Mouse (Mus musculus): Measurements from ENCODE around the gene Cop1. TPM values are rescaled to one million over a fixed set of nuclear protein-coding genes. Genes with fewer than 3 reads are reported as not detected.

Cop1 gene
- total RNA-seq, 2 experiments from 2014 or later, result 122 to 126 TPM

GRCm38 (mm10) chr1:159286833-159287232 is 54.7 kb downstream of the Cop1 start:
- DNase-seq (ENCODE audit: low spot score in 2 of 2), result no peak

DNA sequence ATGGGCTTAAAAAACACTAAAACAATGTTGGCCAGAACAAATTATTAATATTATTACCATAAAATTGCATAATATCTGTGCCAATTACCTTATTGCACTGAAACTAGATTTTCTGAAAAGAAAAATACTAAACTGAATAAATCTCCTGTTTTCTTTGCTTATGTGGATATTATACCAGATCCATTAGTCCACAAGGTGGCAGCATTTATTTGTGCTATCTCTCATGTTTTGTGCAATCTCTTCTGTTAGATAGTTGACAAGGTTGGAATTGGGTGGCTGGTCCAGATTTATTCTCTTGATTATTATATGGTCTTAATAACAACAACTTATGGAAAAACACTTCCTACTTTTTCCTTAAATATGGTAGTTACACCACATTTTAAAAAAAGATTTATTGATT is 58.1 kb downstream of the Cop1 start:
- no peak for DNase-seq (ENCODE audit: low spot score in 2 of 2)

DNA sequence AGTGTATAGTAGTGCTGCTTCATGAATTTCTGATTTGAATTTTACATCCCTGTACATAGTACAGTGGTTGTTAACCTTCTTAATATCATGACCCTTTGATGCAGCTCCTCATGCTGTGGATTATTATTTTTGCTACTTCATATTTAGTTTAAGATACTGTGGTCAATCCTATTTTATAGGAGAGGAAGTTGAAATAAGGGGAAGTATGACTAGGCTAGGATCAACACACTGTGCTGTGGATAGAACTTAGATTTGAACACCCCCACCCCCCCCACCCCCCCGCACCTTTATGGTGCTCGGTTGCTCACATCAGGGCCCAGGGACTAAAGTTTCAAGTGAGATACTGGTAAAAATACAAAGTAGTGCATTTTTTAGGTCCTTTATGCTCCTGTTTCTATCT is 58.7 kb downstream of the Cop1 start:
- no peak for DNase-seq (ENCODE audit: low spot score in 2 of 2)

- no peak for DNase-seq (ENCODE audit: low spot score in 2 of 2)
Measured at GRCm38 (mm10) chr1:159301418-159302082, 69.4 kb downstream of the Cop1 start.

- DNase-seq (ENCODE audit: low spot score in 2 of 2), result no peak
Measured at GRCm38 (mm10) chr1:159313625-159314024, 81.5 kb downstream of the Cop1 start.

GRCm38 (mm10) chr1:159322586-159322985 is 90.5 kb downstream of the Cop1 start:
- DNase-seq (ENCODE audit: low spot score in 2 of 2), result no peak

DNA sequence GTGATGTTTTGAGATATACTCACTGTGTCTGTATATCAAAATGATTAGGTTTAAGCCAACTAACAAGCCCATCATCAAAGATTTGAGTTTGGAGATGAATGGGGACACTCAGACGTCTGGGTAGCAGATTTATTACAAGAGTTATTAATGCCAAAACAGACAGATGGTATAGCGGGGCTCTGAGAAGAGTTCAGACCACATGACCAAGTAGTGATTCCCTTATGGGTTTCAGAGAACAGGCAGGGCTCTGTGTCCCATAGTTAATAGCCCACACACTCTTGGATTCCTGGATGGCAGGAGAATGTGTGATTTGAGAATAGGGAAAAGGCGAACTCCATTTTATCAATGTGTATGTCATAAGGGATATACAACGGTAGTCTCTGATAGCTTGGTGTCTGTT is 98.9 kb downstream of the Cop1 start:
- no peak for DNase-seq (ENCODE audit: low spot score in 2 of 2)

DNA sequence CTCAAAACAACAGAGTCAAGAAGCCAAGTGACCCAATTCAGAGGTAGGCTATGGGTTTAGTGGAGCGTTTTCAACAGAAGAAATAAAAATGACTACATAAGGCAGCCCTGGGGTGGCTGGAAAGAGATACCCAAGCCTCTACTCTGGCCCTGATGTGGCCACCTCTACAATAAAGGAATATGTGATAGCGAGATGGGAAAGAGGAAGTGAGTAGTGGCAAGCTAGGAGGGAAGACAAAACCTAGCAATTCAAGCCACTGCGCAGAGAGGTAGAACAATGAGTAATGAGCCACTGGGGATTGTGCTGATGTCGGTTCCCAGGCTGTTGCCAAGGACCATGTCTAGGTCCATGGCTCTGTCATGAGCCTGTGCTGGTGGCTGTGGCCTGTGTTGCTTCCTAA is 102.0 kb downstream of the Cop1 start:
- DNase-seq (ENCODE audit: low spot score in 2 of 2), result no peak

- no peak for DNase-seq (ENCODE audit: low spot score in 2 of 2)
Measured at GRCm38 (mm10) chr1:159342355-159342754, 110.2 kb downstream of the Cop1 start.

DNA sequence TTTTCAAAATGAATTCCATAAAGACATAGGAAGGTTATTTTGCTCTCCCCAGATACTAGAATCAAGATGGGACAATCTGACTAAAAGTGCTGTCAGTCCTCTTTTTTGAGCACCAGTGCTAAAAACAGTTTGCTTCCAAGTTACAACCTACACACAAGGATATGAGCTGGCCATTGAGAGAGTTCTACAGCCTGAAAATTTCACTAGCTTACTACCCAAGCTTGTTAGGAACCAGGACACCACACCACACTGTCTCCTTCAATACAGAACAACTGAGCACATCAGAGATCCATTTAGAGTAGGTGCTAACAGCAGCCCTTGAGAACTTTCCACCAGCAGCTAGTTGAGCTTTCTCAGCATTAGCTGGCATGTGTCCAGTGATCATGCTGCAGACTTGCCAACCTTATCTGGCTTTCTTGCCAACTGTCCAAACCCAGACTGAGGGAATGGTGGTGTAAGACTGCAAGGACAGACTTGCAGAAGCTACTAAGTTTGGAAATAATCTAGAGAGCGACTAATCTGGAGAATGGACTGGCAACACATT is 123.0 kb downstream of the Cop1 start:
- peak in 1 of 2 experiments; percentile 7 for DNase-seq (ENCODE audit: low spot score in 2 of 2)

GRCm38 (mm10) chr1:159358713-159359112 is 126.6 kb downstream of the Cop1 start:
- DNase-seq (ENCODE audit: low spot score in 2 of 2), result no peak

DNA sequence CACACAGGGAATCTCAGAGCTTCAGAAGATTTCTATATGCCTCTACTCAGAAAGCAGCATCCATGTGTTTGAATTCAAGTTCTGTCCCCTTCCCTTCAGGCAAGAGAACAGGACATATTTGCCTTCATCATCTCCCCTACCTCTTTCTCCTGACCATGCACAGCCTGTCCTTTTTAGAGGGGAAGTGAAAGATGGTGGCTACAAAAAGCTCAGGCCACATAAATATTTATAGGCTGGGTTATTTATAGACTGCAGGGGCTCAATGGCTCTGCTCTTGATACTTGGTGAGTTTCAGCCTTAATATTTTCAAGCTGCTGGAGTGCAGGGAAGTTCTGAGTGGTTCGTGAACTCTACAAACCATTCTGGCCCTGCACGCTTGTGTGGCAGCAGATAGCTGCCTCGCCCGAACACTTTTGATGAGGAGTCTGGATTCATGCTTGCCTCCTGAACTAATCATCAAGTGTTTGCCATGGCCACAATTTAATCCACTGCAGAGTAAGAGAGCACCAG is 139.8 kb downstream of the Cop1 start:
- no peak for DNase-seq (ENCODE audit: low spot score in 2 of 2)

DNA sequence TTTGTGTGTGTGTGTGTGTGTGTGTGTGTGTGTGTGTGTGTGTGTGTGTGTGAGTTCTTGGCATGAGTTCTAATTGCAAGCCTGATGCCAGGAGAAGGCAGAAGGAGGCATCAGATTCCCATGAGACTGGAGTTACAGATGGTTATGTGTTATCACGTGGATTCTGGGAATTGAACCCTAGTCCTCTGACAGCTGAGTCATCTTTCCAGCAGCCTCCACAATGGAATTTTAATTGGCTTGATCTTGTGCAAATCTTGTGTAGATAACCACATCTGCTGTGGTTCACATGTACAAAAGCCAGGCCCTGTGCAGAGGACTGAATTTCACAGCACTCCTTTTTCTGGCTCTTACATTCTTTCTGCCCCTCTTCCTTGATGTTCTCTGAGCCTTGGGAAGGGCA is 150.1 kb downstream of the Cop1 start:
- DNase-seq (ENCODE audit: low spot score in 2 of 2), result no peak

DNA sequence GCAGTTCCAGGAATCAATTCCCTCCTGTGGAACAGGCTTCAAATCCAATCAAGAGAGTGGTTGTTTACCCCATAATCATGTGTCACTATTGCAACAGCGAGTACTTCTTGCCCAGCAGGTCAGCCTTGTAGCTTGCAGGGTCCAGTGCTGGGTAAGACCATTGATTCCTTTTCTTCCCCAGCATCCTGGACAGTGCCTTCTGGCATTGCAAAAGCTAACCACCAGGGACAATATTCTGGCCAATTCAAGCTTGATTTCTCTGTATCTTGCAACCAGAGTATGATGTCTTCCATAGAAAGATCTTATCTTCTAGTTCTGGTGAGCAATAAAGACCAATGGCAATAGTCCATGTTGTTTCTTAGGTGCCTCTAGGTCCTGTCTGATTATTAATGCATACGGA is 150.8 kb downstream of the Cop1 start:
- no peak for DNase-seq (ENCODE audit: low spot score in 2 of 2)

- peak in 1 of 2 experiments; percentile 34 for DNase-seq (ENCODE audit: low spot score in 2 of 2)
Measured at GRCm38 (mm10) chr1:159386458-159386857, 154.3 kb downstream of the Cop1 start.

GRCm38 (mm10) chr1:159388565-159389024 is 156.5 kb downstream of the Cop1 start:
- DNase-seq (ENCODE audit: low spot score in 2 of 2), result peak; percentile 19 to 33

GRCm38 (mm10) chr1:159390049-159390448 is 157.9 kb downstream of the Cop1 start:
- peak; percentile 84 to 85 for DNase-seq (ENCODE audit: low spot score in 2 of 2)

DNA sequence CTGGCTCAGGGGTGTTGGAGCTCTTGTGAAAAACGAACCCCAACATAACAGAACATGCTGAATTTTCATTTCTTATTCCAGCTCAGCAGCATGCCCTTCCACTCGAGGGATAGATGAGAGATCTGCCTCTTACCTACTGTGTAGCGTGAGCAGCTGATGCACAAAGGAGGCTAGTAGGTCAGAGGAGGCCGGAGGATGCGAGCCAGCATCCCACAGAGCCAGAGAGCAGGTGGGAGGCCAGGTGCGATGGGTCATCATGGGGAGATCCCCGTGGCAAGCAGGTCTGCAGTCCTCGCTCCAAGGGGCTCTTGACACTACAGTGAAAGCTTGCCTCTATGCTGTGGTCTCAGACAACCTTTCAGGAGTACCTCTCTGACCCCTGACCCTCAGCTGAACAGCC is 160.5 kb downstream of the Cop1 start:
- DNase-seq (ENCODE audit: low spot score in 2 of 2), result no peak

GRCm38 (mm10) chr1:159393070-159393699 is 161.1 kb downstream of the Cop1 start:
- DNase-seq (ENCODE audit: low spot score in 2 of 2), result peak; percentile 22 to 41

DNA sequence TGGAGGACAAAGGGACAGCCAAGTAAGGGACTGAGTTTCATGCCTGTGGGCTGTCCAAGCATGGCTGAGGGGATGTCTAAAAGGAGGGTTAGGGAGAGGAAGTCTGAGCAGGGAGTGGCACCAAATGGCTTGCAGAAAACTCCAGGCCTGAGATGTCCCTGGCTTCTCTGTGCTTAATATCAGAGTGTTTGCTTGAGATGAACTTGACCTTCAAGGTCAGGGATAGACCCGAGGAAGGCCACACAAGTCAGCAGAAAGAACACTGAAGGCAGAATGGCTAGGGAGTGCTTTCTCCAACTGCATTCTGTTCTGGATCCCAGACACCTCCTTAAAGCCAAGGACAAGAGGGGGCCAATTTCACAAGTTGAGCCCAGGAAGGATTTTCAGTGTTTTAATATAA is 161.8 kb downstream of the Cop1 start:
- no peak for DNase-seq (ENCODE audit: low spot score in 2 of 2)

DNA sequence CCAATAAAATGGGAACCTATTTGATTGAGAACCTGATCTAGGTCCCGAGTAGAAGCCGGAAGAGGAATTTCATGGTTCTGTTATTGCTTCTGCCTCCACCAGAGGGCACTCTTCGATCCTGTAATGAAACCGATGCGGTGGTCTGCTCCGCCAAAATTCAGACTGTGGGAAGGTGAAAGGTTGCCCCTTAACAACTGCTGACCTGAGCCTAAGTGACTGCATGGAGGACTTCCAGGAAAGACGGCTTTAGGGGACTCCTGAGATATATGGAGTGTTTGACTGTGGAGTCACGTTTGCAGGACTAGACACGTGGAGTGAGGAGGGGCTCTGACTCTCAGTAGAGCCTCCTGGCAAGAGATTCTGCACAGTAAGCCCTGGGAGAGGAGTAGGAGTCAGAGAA is 164.4 kb downstream of the Cop1 start:
- peak; percentile 72 to 81 for DNase-seq (ENCODE audit: low spot score in 2 of 2)
